Mouse (Mus musculus) forebrain, embryonic 11.5 days (tissue): ENCODE measurements around the gene Mavs. TPM values are rescaled to one million over a fixed set of nuclear protein-coding genes. Genes with fewer than 3 reads are reported as not detected.

Experiments used
- ATAC-seq: fragments of 200-750 bp; cut with Nextera tagmentation; replicated peaks from 2 replicates; pipeline ENCODE4 v1.8.0; 2017; ENCODE audit warnings: moderate TSS enrichment; ENCODE audit not compliant: low FRiP score
- DNase-seq: peaks from one replicate; pipeline ENCODE4 v3.0.0-alpha.2; 2017; ENCODE audit warnings: low spot score
- H3K27ac ChIP-seq: fragments of 300-500 bp; sonication (generic); 2 replicates; pipeline ENCODE4 v1.5.1; 2014; ENCODE audit warnings: low read depth, low read length
- H3K27me3 ChIP-seq: fragments of 300-500 bp; sonication (generic); 2 replicates; pipeline ENCODE4 v1.6.1; 2014; ENCODE audit warnings: mild to moderate bottlenecking, low read length, mixed read lengths; ENCODE audit not compliant: control insufficient read depth, insufficient read depth
- H3K36me3 ChIP-seq: fragments of 300-500 bp; sonication (generic); 2 replicates; pipeline ENCODE4 v1.6.1; 2014; ENCODE audit warnings: mild to moderate bottlenecking, low read length, moderate library complexity, mixed read lengths; ENCODE audit not compliant: control insufficient read depth, insufficient read depth
- H3K4me1 ChIP-seq: fragments of 300-500 bp; sonication (generic); replicated peaks from 2 replicates; pipeline ENCODE4 v1.6.1; 2014; ENCODE audit warnings: low read length, mixed read lengths; ENCODE audit not compliant: control insufficient read depth, insufficient read depth
- H3K4me2 ChIP-seq: fragments of 300-500 bp; sonication (generic); 2 replicates; pipeline ENCODE4 v1.6.1; 2014; ENCODE audit warnings: low read depth, mild to moderate bottlenecking, low read length, moderate library complexity, mixed read lengths; ENCODE audit not compliant: severe bottlenecking
- H3K4me3 ChIP-seq: fragments of 300-500 bp; sonication (generic); 2 replicates; pipeline ENCODE4 v1.5.1; 2014; ENCODE audit warnings: low read depth, low read length
- H3K9ac ChIP-seq: fragments of 300-500 bp; sonication (generic); 2 replicates; pipeline ENCODE4 v1.6.1; 2014; ENCODE audit warnings: low read length
- H3K9me3 ChIP-seq: fragments of 300-500 bp; sonication (generic); 2 replicates; pipeline ENCODE4 v1.6.1; 2016; ENCODE audit warnings: low read length, mixed read lengths; ENCODE audit not compliant: control insufficient read depth
- WGBS: fragments of 180-500 bp; shearing (Covaris S2); extraction: QIAGEN DNeasy Blood & Tissue Kit; methylation state at CpG from one replicate; pipeline ENCODE4 v1.1.7; 2014; 5-methylcytosine and 5-hydroxymethylcytosine counted together
- polyA plus RNA-seq: library from polyadenylated mRNA; unstranded; fragments of >200 nt; fragmentation: Nextera tagmentation; extraction: Ambion mirVana; gene quantifications from 2 replicates; pipeline ENCODE4 v1.2.1, GENCODE M21; 2014

Mavs gene
- polyA plus RNA-seq, 1 experiment from 2014 or later, result 16.6 TPM

DNA sequence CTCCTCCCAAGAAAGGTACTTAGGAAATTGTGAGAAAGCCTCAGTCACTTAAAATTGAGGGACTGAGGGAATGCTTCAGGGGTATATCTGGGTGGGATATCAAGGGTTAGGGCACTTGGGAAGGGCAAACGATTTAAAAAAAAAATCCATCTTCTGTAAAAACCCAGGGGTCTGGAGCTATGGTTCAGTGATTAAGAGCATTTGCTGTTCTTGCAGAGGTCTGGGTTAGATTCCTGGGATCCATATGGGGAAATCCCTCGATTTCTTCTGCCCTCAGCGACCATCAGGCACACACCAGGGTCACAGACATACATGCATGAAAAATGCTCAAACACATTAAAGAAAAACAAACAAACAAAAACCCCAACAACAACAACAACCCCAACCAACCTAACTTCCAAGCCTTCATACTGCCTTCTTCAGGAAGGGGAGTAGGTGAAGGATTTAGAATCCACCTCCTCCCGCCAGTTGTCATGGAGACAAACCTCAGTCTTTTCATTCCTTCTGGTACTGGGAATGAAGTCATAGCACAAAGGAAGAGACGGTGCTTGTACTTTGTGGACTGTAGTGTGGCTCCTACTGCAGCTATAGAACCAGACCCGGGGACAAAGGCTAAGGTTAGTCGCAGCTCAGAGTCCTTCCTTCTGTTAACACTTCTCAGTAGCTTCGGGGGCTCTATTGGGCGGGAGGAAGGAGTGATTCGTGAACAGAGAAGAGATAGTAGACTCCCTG is 27.8 kb downstream of the Mavs start:
- peak overlapping the region; percentile 99 for H3K27ac ChIP-seq

DNA sequence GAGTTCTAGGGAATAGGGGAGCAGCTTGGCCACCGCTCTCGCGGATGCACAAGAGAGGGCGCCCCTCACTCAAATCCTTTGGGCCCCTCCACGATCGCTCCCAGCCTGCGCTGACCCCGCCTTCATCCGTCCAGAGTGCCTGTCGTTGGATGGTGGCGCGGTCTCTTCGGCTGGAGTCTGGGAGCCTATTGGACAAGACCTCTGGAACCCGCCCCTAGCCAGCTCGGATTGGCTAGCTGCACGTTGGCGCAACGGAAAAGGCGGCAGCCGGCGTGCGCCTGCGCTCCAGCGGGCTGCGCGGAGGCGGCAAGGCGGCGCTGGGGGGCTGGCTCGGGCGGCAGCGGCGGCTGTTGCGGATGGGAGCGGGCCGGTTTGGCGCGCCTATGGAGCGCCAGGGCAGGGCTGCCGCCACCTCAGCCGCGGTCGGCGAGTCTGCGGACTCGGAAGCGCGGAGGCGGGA is 28.4 kb downstream of the Mavs start, which contains the start of gene Pank2:
TSS of gene Pank2 (plus strand) at position 283 of the 460 bp plus-strand sequence.
- Histone ChIP-seq H3K9me3 (no peaks in the 10 kb centered on the region), H3K27ac (peak within 1 kb of the TSS; percentile 99), H3K27me3 (no peaks in the 10 kb centered on the region), H3K4me1 (peaks cover 8% of the 10 kb centered on the region; the same call in 1 of the 2 replicates), H3K9ac (peak within 1 kb of the TSS; percentile 98), H3K4me3 (peak within 1 kb of the TSS; percentile 90), H3K4me2 (peak within 1 kb of the TSS; percentile 73), H3K36me3 (no peaks in the 10 kb centered on the region)
- under 1% methylated on average over 49 of the region's 49 CpGs for WGBS
- ATAC-seq, result peak; percentile 100
- DNase-seq, result peak; percentile 99

More for the DNA sequence above, 27.8 kb downstream of the Mavs start:
- H3K4me2 ChIP-seq, result peak overlapping the region; percentile 64
- 4% methylated on average over 10 of the region's 10 CpGs for WGBS
- peak overlapping the region; percentile 90 for H3K4me3 ChIP-seq
- DNase-seq (no peak), ATAC-seq (peak; percentile 85)
- H3K36me3 ChIP-seq, result no peaks in the 10 kb centered on the region
- peak overlapping the region; percentile 98 for H3K9ac ChIP-seq
- H3K27me3 ChIP-seq, result no peaks in the 10 kb centered on the region
- peaks cover 8% of the 10 kb centered on the region; the same call in 1 of the 2 replicates for H3K4me1 ChIP-seq
- no peaks in the 10 kb centered on the region for H3K9me3 ChIP-seq

GRCm38 (mm10) chr2:131262680-131263670 is 29.1 kb downstream of the Mavs start:
- peak overlapping the region; percentile 73 for H3K4me2 ChIP-seq
- H3K27me3 ChIP-seq, result no peaks in the 10 kb centered on the region
- no peaks in the 10 kb centered on the region for H3K36me3 ChIP-seq
- H3K4me3 ChIP-seq, result peak overlapping the region; percentile 90
- H3K27ac ChIP-seq, result peak overlapping the region; percentile 99
- no peaks in the 10 kb centered on the region for H3K9me3 ChIP-seq
- H3K9ac ChIP-seq, result peak overlapping the region; percentile 98
- peak; percentile 79 for ATAC-seq
- no peak for DNase-seq
- H3K4me1 ChIP-seq, result peaks cover 8% of the 10 kb centered on the region; the same call in 1 of the 2 replicates
- WGBS, result under 1% methylated on average over 58 of the region's 59 CpGs

GRCm38 (mm10) chr2:131264027-131264426 is 30.2 kb downstream of the Mavs start:
- Histone ChIP-seq H3K27me3 (no peaks in the 10 kb centered on the region), H3K9ac (no peak overlapping the region), H3K27ac (no peak overlapping the region), H3K4me1 (peaks cover 8% of the 10 kb centered on the region; the same call in 1 of the 2 replicates), H3K9me3 (no peaks in the 10 kb centered on the region), H3K36me3 (no peaks in the 10 kb centered on the region), H3K4me2 (peak overlapping the region; percentile 73), H3K4me3 (peak overlapping the region; percentile 90)
- no peak for DNase-seq
- ATAC-seq, result no peak
- 82% methylated on average over 6 of the region's 6 CpGs for WGBS

- no peak for DNase-seq
- no peak for ATAC-seq
- H3K4me3 ChIP-seq, result no peak overlapping the region
- H3K4me1 ChIP-seq, result peaks cover 8% of the 10 kb centered on the region; the same call in 1 of the 2 replicates
- H3K4me2 ChIP-seq, result no peak overlapping the region
- 86% methylated on average over 2 of the region's 2 CpGs for whole genome bisulfite sequencing
- H3K27ac ChIP-seq, result no peak overlapping the region
- no peak overlapping the region for H3K9ac ChIP-seq
- H3K27me3 ChIP-seq, result no peaks in the 10 kb centered on the region
- H3K36me3 ChIP-seq, result no peaks in the 10 kb centered on the region
- H3K9me3 ChIP-seq, result no peaks in the 10 kb centered on the region
Measured at GRCm38 (mm10) chr2:131265056-131265455, 31.2 kb downstream of the Mavs start.

DNA sequence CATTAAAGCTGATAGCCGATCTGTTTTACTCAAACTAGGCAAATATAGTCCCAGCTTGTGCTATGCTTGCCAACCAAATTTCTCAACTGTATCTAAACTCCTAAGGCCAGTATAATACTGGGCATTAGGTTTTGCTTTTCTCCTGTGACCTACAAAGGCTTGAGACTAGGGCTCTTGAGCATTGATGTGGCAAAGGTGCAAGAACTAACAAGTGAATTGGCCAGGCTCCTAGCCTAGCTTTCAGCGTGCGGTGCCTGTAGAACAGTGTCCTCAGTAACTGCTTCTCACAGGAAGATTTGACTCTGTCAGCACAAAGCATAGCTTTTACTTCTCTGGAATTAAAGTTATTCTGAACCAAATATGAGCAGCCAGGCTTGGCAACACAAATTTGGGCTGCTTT is 41.6 kb downstream of the Mavs start:
- Histone ChIP-seq H3K27me3 (no peaks in the 10 kb centered on the region), H3K36me3 (peaks cover 15% of the 10 kb centered on the region), H3K27ac (no peak overlapping the region), H3K9me3 (no peaks in the 10 kb centered on the region), H3K4me1 (no peaks in the 10 kb centered on the region), H3K4me3 (no peak overlapping the region), H3K4me2 (no peak overlapping the region), H3K9ac (no peak overlapping the region)
- DNase-seq (no peak), ATAC-seq (no peak)
- 96% methylated on average over 3 of the region's 3 CpGs for WGBS

- no peak overlapping the region for H3K9ac ChIP-seq
- ATAC-seq (no peak), DNase-seq (no peak)
- H3K36me3 ChIP-seq, result peaks cover 15% of the 10 kb centered on the region
- 89% methylated on average over 5 of the region's 5 CpGs for WGBS
- no peaks in the 10 kb centered on the region for H3K4me1 ChIP-seq
- H3K9me3 ChIP-seq, result no peaks in the 10 kb centered on the region
- no peaks in the 10 kb centered on the region for H3K27me3 ChIP-seq
- H3K4me3 ChIP-seq, result no peak overlapping the region
- no peak overlapping the region for H3K4me2 ChIP-seq
- no peak overlapping the region for H3K27ac ChIP-seq
Measured at GRCm38 (mm10) chr2:131276722-131277121, 42.9 kb downstream of the Mavs start.

DNA sequence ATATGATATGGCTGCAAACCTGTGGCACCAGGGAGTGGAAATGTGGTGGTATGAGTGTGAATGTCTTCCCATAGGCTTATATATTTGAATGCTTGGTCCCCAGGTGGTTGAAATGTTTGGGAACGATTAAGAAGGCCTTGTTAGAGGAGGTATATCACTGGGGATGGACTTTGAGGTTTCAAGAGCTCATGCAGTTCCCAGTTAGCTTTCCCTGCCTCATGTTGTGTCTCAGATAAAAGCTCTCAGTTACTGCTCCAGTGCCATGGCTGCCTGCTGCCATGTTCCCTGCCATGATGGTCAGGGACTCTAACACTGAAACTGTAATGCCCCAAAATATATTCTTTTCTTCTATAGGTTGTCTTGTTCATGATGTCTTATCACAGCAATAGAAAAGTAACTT is 47.7 kb downstream of the Mavs start:
- no peak for ATAC-seq
- no peak for DNase-seq
- peaks cover 2% of the 10 kb centered on the region; the same call in 1 of the 2 replicates for H3K36me3 ChIP-seq

More for the DNA sequence above, 47.7 kb downstream of the Mavs start:
- H3K27me3 ChIP-seq, result no peaks in the 10 kb centered on the region
- no peak overlapping the region for H3K4me2 ChIP-seq
- WGBS, result 89% methylated on average over 1 of the region's 1 CpGs
- no peak overlapping the region for H3K27ac ChIP-seq
- H3K4me3 ChIP-seq, result no peak overlapping the region
- H3K9me3 ChIP-seq, result no peaks in the 10 kb centered on the region
- H3K4me1 ChIP-seq, result no peaks in the 10 kb centered on the region
- no peak overlapping the region for H3K9ac ChIP-seq
